ENCODE assay signal across 15 mouse cellular contexts in genomic region chr6:99073303-99074271, GRCm38 (mm10).
"Had no signal": no experiment of that assay in that cellular context is flagged by ENCODE, and none has a peak within 500 bp of the region (broad histone marks: within the 10 kb centered on the region; RNA-seq: fewer than 3 reads in every experiment).

No protein-coding gene starts in this region.

- DNase-seq: kidney, adult 9 months; kidney, postnatal 36 days; layer of hippocampus, adult 9-11 months; layer of hippocampus, postnatal 36 days; lung, embryonic 14.5 days; lung, postnatal 10 days; lung, postnatal 4 days; right cerebral cortex, adult 18-20 months; right cerebral cortex, postnatal 25 days; thymus, postnatal 36 days had no signal

- H3K4me2 ChIP-seq: limb, embryonic 15.5 days; liver, embryonic 12.5 days; lung, embryonic 14.5 days; neural tube, embryonic 15.5 days had no signal

- H3K27me3 ChIP-seq: limb, embryonic 15.5 days; liver, embryonic 12.5 days; neural tube, embryonic 15.5 days had no signal

- H3K9me3 ChIP-seq: limb, embryonic 15.5 days; liver, embryonic 12.5 days; neural tube, embryonic 15.5 days had no signal

- H3K4me3 ChIP-seq: limb, embryonic 15.5 days; liver, embryonic 12.5 days; myocyte; neural tube, embryonic 15.5 days had no signal

- H3K27ac ChIP-seq: kidney, postnatal 0 days; limb, embryonic 15.5 days; liver, embryonic 12.5 days; neural tube, embryonic 15.5 days had no signal

- H3K9ac ChIP-seq: limb, embryonic 15.5 days; liver, embryonic 12.5 days; lung, embryonic 14.5 days; neural tube, embryonic 15.5 days had no signal

- H3K4me1 ChIP-seq: liver, embryonic 12.5 days; neural tube, embryonic 15.5 days had no signal

- ATAC-seq: liver, embryonic 12.5 days had no signal
